Mouse (Mus musculus) G1E (cell line): ENCODE measurements at regions not wholly inside any gene's neighbourhood (a gene's known extent, or its start where the extent isn't known, plus 50 kb on each side); places are given as distances from the start of the nearest gene placed in this dataset.

ENCODE experiments used
- ATAC-seq: 2 replicates; pipeline ENCODE4 v1.8.0; 2016; ENCODE audit warnings: mild to moderate bottlenecking; ENCODE audit not compliant: insufficient number of reproducible peaks, poor library complexity, low FRiP score, severe bottlenecking; ENCODE audit errors: extremely low read depth
- DNase-seq: peaks from one replicate; pipeline ENCODE4 v3.0.0; 2012; ENCODE audit warnings: low spot score
- H3K27me3 ChIP-seq: 2 replicates; pipeline ENCODE4 v1.6.1; 2012; ENCODE audit warnings: mild to moderate bottlenecking, low read length, inconsistent platforms; ENCODE audit not compliant: insufficient read depth
- H3K36me3 ChIP-seq: replicated peaks from 2 replicates; pipeline ENCODE3; 2012; ENCODE audit warnings: mild to moderate bottlenecking, inconsistent platforms
- H3K4me1 ChIP-seq: 2 replicates; pipeline ENCODE4 v1.6.1; 2012; ENCODE audit warnings: low read depth, low read length, inconsistent platforms, mixed read lengths; ENCODE audit not compliant: insufficient read depth
- H3K4me3 ChIP-seq: 2 replicates; pipeline ENCODE4 v1.5.1; 2012; ENCODE audit warnings: low read depth, mild to moderate bottlenecking, inconsistent platforms, low read length, moderate library complexity, mixed read lengths
- H3K9me3 ChIP-seq: replicated peaks from 2 replicates; pipeline ENCODE4 v1.6.1; 2012; ENCODE audit warnings: inconsistent platforms
- CTCF ChIP-seq: IDR thresholded peaks from 2 replicates; pipeline ENCODE4 v1.5.1; 2012; ENCODE audit warnings: low read depth, low read length, inconsistent platforms, mixed read lengths
- GATA1 ChIP-seq: IDR thresholded peaks from 2 replicates; pipeline ENCODE4 v1.6.1; 2012; ENCODE audit warnings: borderline replicate concordance, low read length, inconsistent platforms, mixed read lengths
- GATA2 ChIP-seq: IDR thresholded peaks from 2 replicates; pipeline ENCODE4 v1.6.1; 2012; ENCODE audit warnings: low read depth, low read length, inconsistent platforms, borderline replicate concordance
- POLR2AphosphoS5 ChIP-seq: IDR thresholded peaks from 2 replicates; pipeline ENCODE4 v1.6.1; 2012; ENCODE audit warnings: low read depth, low read length, inconsistent platforms; ENCODE audit not compliant: insufficient replicate concordance
- TAL1 ChIP-seq: conservative IDR thresholded peaks from 2 replicates; pipeline ENCODE4 v1.6.1; 2012; ENCODE audit warnings: low read depth, low read length, inconsistent platforms, mixed read lengths

DNA sequence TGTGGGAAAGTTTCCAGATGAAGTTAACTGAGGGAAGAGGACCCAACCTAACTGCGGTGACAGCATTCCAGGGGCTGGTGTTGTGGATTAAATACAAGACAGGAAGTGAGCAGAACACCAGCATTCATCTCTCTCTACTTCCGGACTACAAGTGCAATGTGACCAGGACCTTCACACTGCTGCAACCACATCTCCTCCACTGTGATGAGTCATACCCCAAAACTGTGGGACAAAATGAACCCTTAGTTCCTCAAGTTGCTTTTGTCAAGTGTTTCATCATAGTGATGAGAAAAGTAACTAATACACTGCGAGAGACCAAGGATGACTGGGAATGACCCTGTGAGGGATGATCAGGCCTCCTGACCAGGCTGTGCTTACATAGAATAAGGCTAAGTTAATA, 279.3 kb downstream of the Lpin1 start:
- Histone ChIP-seq H3K4me3 (no peak overlapping the region), H3K27me3 (no peaks in the 10 kb centered on the region), H3K9me3 (no peaks in the 10 kb centered on the region), H3K4me1 (no peaks in the 10 kb centered on the region), H3K36me3 (no peaks in the 10 kb centered on the region)
- TF ChIP-seq GATA2: no peak
- ATAC-seq (no peak), DNase-seq (no peak)

- Histone ChIP-seq H3K4me3 (no peak overlapping the region), H3K36me3 (no peaks in the 10 kb centered on the region), H3K27me3 (no peaks in the 10 kb centered on the region), H3K9me3 (no peaks in the 10 kb centered on the region), H3K4me1 (no peaks in the 10 kb centered on the region)
- ATAC-seq (no peak), DNase-seq (no peak)
- no peak for TF ChIP-seq GATA1
- TF ChIP-seq GATA2: no peak
- no peak for TF ChIP-seq POLR2AphosphoS5
- no peak for TF ChIP-seq CTCF
Observed at GRCm38 (mm10) chr12:16329129-16329528, 281.6 kb downstream of the Lpin1 start.

DNA sequence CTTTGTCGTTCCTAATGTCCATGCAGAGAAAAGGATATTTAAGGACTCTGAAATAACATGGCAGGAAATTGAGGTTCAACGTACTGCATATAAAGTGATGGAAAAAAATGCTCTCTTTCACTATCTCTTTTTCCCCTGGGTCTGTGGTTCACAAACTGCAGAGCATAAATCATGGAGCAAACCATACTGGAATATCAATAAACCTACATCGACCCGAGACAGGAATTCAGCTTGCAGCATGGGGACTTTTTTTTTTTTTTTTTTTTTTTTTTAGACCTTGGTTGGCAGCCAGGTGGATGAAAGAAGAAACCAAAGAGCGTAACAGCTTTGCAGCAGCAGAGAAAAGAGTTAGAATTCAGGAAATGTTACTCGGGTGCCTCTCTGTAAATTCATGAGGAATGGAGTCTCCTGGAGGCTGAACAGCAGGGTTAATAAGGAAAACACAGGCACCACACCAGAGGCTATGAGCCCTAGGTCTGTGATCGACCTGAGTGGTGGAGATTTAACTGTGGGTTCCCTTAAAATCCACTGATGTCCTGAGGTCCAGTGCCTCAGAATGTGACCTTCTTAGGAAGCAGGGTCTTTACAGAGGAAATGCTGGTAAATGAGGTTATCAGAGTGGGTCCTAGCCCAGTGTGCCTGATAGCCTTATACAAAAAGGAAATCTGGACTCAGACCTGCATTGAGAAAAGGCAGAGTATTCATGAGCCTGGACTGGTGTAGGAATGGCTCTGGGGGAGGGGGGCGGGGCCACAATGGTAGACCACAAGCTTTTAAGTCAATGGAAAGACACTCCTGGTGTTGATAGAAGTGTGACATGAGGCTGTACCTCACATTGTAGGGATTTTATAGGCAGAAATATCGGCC, 290.0 kb downstream of the Lpin1 start:
- no peak for ATAC-seq
- no peak for DNase-seq
- Histone ChIP-seq H3K36me3 (no peaks in the 10 kb centered on the region), H3K9me3 (0 out of 2 replicates have a peak, but pooled peaks cover 3% of the 10 kb centered on the region), H3K4me3 (no peak overlapping the region), H3K4me1 (no peaks in the 10 kb centered on the region), H3K27me3 (no peaks in the 10 kb centered on the region)
- TF ChIP-seq CTCF: no peak

DNA sequence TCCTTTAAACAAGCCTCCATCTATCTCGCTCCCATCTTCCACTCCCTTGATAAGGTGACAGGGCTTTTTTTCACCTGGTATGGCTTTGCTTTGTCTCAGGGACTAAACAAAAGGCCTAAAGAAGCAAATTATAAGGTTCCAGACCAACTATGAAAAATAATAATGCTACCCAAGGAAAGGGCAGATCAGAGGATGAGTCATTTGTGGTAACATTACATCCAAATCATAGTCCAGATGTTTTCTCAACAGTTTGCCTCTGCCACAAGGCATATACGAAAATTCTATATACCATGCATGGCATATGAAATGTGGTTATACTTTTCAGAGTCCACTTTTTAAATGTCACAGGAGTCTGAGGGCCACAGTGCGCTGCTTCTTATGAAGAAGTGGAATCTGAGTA, 302.7 kb downstream of the Lpin1 start:
- DNase-seq (no peak), ATAC-seq (no peak)
- H3K4me1 ChIP-seq: no peaks in the 10 kb centered on the region
- no peak for TF ChIP-seq POLR2AphosphoS5
- TF ChIP-seq TAL1: no peak
- no peak for TF ChIP-seq GATA1
- TF ChIP-seq CTCF: no peak
- TF ChIP-seq GATA2: no peak
- H3K27me3 ChIP-seq: no peaks in the 10 kb centered on the region
- no peaks in the 10 kb centered on the region for H3K36me3 ChIP-seq
- no peaks in the 10 kb centered on the region for H3K9me3 ChIP-seq
- no peak overlapping the region for H3K4me3 ChIP-seq

DNA sequence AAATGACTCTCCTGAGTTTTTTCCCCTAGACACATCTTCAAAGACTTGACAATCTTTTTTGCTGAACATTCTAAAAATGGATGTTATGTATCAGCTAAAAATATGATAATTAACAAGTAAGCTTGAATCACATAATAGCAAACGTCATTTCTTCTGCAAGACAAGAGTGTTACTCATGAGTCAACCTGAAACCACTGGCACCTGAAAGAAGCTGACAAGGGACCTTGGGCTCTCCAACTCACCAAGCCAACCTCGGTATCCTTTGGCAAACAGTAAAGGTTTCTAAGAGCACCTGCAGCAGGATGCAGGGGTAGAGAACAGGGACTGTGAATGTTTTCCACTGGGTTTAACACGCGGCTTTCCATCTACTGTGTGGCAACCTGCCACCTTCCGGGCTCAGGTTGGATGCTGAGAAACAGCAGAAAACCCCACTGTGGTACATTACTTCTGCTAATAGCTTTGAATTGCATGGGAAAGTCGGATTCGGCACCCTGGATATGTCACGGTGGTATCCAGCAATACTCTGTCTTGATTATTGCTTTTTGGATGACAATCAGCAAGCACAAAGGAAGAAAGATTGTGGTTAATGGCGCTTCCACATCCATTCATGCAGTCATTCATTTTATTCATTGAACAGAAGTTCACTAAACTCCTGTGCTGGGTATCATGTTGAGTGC, 305.9 kb downstream of the Lpin1 start:
- H3K4me3 ChIP-seq: no peak overlapping the region
- H3K27me3 ChIP-seq: no peaks in the 10 kb centered on the region
- DNase-seq (no peak), ATAC-seq (no peak)
- H3K9me3 ChIP-seq: no peaks in the 10 kb centered on the region
- no peaks in the 10 kb centered on the region for H3K36me3 ChIP-seq
- H3K4me1 ChIP-seq: no peaks in the 10 kb centered on the region
- TF ChIP-seq POLR2AphosphoS5: no peak
- no peak for TF ChIP-seq CTCF
- TF ChIP-seq TAL1: no peak
- no peak for TF ChIP-seq GATA2

DNA sequence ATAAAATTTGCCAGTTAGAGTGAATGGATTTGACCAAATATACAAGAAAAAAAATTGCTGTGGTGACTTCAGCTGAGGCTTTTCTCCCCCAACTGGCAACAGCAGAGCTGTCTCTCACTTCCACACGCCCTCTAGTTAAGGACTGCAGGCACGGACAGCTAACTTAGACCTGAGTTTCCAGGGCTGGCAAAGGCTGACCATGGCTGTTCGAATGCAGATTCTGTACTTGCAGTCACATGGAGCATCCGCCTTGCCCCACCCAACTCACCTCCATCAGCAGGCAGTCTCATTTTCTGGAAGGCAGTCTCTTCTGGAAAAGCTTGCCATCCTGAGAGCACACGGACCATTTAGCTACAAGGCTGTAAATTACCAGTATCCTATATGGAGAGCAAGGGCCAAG, 325.7 kb downstream of the Lpin1 start:
- ATAC-seq (no peak), DNase-seq (no peak)
- Histone ChIP-seq H3K4me1 (no peaks in the 10 kb centered on the region), H3K4me3 (no peak overlapping the region), H3K36me3 (no peaks in the 10 kb centered on the region), H3K9me3 (no peaks in the 10 kb centered on the region), H3K27me3 (no peaks in the 10 kb centered on the region)
- TF ChIP-seq POLR2AphosphoS5 (no peak), TAL1 (no peak)

DNA sequence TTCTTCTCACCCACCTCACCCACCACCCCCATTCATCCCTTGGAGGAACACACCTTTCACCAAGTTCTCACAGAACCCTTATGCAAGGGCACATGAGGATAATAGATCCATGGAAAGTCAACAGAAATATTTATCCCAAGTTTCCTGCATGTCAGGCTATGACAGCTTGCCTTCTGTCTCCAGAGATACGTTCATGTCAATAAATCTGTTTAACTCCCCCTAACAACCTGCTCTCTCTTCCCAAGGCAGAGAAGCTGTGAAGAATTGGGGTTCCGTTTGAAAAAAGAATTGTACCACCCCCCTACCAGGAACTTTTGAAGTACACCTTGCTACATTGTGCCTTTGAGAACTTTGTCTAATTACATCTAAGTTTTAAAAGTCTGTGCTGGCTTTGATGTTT, 331.6 kb downstream of the Lpin1 start:
- ATAC-seq: no peak
- TF ChIP-seq CTCF (no peak), TAL1 (no peak)
- H3K27me3 ChIP-seq: no peaks in the 10 kb centered on the region
- H3K36me3 ChIP-seq: no peaks in the 10 kb centered on the region
- H3K4me3 ChIP-seq: no peak overlapping the region
- no peak for DNase-seq
- H3K9me3 ChIP-seq: no peaks in the 10 kb centered on the region
- no peaks in the 10 kb centered on the region for H3K4me1 ChIP-seq
